Mouse (Mus musculus) frontal cortex, postnatal 25 days (tissue): ENCODE measurements around the gene Grtp1.

ENCODE experiments used
- DNase-seq, 2 experiments: peaks; one replicate each; pipeline ENCODE4 v3.0.0; 2022; ENCODE audit warnings: low spot score in 2 of 2

Grtp1 gene

DNA sequence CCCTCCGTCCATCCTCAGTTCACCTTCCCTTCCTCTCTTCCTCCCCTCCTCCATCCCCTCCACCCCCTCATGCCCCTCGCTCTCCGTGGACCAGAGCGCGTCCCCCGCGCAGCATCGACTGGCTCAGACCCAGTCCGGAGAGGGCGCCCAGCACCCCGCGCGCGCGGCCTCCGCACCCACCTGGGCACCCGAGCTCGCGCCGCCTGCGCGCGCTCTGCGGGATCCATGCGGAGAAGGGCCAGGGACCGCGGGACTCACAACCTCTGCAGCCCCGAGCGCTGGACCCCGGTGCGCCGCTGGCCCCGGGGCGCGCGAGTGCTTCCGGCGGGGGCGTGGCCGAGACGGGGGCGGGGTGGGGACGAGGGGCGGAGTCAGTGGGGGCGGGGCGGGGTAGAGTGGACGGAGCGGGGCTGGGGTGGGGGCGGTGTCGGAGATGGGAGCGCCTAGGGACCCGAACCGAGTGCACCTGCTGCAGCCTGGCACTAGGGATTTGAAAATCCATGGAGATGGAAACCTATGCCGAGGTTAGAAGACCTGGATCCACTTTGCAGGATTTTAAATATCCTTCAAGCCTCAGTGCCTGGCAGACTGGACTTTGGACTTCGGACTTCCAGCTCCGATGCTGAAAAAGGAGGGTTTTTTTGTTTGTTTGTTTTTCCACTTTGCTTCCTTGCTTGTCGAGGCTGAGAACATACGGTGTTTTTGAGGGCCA, at the start of gene Grtp1:
Gene Grtp1 (minus strand): TSS at position 320 of the 712 bp plus-strand sequence.
- DNase-seq = no peak

DNA sequence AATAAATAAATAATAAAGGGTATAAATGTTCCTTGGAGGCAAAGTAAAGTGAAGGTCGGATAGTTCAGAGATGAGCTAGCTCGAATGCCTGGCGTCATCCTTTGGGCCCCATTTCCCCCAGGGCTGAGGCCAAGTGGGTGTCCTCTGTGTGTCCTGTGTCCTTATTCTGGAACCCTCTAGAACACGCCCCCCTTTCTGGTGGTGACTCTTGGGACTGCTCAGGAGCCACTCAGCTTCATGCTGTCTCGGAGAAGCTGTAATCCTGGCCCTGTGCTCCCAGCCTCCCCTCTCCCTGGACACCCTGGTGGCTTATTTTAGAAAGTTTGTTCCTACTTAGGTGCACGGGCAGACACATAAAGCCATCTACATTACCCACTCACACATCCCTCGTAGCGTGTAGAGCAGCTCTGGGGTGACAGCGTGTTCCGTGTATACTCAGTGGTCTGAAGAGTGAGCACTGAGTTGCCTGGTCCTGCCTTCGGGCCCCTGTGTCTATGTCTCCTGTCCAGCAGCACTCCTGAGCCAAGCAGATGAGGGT, 44.0 kb upstream of the Grtp1 start:
- DNase-seq = no peak

DNA sequence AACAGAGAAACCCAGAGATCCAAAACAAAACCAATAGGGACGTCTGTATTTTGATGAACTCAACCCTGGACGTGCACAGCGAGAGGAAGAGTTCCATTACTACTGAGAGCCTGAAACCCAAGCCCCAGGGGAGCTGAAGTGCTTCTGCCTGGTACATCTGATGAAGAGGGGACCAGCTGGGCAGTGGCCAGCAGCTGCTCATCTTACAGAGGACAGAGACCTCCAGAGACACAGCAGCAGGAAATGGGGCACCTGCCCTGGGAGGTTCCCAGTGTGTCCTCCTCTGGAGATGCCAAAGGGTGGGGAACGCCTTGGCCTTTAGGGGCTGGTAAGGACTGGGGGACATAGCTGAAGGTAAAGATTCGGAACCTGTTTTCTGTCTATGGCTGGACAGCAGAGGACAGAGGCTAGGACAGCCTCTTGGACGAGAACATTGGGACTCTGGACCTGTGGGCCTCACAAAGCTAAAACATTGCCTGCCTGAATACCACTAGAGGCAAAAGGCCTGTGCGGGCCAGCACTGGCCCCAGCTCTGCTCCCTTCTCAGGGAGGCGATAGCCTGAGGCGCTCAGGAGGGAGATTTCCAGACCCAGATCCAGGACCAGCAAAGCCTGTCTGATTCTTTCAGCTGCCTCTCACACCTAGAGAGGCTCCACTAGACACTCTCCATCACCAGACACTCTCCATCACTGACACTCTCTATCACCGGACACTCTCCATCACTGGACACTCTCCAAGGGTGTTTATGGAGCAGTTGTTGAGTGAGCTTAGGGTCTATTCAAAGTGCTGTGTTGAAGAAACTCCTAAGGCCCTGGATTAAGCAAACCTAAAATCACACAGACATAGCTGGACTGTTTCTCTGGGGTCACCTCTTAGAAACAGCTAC, 42.8 kb upstream of the Grtp1 start:
- DNase-seq = no peak

DNA sequence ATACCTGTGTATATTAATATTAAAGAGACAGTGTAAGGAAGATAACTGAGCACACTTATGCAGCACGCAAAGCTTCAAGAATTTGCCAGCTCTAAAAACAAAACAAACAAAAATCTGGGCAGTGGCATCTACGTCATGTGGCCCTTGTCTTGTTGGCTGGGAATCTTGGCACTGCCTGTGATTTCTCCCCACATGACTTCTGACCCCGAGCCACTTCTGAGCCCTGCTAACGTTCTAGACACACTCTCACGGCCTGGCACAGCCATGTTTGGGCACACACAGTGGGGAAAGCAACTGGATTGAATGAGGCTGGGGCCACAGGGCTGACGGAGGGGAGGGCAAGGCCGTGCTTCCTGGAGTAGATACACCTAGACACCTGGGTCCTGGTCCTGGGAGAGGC, 40.3 kb upstream of the Grtp1 start:
- DNase-seq = no peak

DNA sequence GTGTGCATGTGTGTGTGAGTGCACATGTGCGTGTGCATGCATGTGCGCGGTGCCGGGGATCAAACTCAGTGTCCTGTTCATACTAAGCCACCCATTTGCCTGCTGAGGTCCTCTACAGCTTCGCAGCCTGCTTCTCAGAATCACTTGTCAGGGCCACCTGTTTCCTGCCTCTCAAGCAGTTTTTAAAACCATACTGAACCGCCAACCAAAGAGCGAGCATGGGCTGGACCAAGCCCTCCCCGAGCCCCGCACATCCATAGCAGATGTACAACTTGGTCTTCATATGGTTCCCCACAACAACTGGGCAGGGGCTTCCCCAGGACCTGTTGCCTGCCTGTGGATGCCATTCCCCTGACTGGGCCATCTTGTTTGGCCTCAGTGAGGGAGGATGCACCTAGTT, 39.6 kb upstream of the Grtp1 start:
- no peak for DNase-seq

DNA sequence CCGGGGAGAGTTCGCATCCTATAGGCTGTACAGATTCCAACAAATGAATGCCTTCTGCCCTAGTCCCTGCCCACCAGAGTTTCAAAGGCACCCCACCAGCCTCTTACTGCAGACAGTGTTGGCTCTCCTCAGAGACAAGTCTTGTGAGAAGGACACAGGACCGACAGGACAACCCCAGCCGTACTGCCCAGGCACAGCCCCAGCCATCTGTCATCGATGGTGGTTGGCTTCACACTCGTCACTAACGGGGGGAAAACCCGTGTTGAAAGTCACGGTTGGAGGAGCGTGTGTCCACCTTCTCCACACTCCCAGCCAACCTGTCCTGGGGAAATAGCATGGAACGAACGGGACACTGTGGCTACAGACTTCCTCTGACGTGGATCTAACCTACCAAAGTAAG, 34.4 kb upstream of the Grtp1 start:
- no peak for DNase-seq

DNA sequence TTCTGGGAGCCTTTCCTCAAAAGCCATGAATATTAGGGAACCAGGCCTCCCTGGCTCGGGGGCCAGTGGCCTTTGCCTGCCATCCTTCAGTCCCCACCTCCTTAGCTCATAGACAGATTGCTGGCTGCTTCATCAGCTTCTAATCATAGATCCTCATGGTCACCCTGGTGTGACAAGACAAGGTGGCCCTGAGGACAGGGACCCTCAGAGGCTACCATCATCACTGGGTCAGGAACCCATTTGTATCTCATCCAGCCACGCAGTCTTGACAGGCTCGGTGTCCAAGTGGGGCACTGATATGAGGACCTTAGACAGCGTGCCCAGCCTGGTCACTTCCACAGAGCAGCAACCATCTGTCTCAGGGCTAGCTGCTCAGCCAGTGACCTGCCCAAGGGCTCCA, 30.1 kb upstream of the Grtp1 start:
- DNase-seq = no peak

DNA sequence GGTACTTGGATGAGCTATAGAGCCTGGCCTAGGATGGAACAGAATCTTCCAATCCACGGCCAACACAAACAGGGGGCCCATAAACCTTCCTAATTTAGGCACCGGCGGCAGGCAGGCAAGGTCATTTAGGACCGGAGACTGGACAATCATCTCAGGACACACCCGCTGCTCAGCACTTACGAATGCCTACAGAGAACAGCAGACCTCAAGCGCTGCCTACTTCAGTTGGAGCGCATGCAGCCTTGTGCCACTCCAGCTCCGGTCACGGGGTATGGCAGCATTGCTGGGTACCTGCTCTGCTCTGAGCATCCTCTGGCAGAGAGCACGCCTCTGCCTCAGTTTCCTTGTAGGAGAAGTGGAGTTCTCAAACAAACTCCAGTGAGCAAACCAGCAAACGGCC, 29.4 kb upstream of the Grtp1 start:
- DNase-seq = no peak

DNA sequence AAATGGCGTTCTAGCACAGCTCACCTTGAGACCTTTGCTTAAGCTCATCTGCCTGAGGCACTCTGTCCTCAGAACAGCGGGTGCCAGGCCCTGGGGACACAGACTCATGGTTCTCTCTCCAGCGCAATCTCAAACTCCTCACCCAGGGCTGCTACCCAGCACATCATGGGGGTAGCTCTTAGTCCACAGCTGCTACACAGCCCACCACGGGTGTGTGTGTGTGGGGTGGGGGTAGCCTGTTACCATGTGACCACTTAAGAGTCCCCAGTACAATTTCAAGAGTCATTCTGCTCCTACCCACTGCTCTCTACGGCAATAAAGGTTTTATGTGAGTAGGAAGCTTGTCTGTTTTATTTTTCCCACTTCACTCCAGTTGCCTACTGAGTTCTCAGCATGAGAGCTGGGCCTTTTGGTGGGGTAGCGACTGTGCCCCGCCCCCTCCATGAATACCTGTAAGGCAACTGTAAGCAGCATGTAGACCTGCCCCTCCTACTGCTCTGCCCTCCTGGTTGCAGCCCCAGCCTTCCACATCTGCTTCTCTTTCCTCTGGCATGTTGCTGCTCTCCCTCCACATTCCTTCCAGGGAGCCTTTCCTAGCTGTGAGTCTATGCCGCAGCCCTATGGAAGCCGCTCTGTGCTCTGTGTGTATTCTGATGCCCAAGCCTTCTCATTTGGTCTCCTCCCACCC, 28.6 kb upstream of the Grtp1 start:
- no peak for DNase-seq

DNA sequence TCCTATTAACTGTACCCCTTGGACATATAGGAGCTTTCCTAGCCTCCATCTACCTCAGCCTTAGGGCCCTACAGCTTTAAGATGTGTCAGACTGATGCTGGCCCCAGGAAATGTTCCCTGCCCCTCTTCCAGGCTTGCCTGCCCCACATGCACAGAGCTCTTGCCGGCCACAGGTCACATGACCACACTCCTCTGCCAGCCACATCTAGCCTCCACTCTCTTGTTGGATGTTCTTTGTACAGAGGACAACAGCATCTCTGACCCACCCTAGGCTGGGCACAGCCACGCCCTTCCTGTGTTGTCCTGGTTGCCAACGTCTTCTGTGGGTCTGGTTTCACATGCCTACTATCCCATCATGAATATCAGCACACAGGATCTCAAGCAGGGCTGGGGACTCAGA, 26.8 kb upstream of the Grtp1 start:
- DNase-seq = no peak

DNA sequence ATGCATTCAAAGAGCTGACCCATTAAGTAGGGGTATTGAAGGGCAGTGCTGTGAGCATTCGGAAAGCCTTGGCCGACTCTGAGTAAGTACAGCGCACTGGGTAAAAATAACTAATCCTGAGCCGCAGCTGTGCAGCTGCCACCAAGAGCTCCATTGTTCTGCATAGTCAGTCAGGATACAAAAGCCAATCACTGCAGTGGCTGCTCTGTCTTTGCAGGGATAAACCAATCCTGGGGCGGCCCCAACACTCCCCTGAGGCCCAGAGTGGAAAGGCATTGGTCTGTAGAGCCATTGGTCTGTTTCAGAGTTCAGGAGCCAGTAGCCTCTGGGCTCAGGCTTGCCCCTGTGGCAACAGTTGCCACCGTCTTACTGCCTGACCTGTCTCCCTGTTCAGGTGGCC, 25.9 kb upstream of the Grtp1 start:
- DNase-seq = no peak

DNA sequence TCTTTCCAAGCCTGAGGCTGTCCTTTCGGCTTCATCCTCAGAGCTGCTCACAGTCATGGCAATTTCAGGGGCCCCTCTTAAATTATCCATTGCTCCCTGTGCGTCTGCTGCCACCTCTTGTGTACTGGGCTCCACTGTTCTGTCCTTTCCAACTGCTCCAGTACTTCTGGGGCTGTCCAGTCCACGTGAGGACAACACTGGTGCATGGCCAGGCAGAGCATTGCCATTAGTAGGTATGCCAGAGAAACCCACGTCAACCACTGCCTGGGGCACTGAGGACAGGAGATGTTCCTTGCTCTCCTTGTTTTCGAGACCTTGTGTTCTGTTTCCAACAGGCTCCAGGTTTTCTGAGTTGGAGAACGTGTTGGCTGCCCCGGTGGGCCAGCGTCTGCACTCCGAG, 24.0 kb upstream of the Grtp1 start:
- DNase-seq = no peak

DNA sequence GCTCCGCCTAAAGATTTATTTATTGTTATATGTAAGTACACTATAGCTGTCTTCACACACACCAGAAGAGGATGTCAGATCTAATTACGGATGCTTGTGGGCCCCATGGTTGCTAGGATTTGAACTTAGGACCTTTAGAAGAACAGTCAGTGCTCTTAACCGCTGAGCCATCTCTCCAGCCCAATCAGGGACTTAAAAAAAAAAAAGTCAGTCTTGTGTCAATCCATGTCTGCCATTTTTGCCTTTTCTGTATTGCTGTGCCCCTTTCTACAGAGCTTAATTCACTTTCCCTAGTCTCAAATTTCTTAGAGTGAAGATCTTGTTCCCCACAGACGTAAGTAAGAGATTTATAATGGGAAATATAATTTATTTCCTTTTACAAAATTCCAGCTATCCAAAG, 18.0 kb upstream of the Grtp1 start:
- DNase-seq = no peak

DNA sequence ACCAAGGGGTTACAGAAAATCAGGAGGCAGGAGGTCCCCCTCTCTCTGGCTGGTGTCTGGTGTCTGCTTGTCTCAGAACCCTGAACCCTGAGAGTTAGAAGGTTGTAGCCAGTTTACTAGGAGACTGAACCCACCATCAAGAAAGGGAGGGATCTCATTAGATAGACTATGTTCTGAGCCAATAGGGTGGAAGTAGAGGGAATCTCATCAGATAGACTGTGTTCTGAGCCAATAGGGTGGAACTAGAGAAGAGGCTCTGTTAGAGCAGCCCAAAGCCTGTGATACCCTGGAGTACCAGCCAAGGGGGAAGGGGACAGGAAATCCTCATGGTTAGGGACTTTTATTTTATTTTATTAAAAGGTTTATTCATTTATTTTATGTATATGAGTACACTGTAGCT, 17.6 kb upstream of the Grtp1 start:
- DNase-seq = no peak

DNA sequence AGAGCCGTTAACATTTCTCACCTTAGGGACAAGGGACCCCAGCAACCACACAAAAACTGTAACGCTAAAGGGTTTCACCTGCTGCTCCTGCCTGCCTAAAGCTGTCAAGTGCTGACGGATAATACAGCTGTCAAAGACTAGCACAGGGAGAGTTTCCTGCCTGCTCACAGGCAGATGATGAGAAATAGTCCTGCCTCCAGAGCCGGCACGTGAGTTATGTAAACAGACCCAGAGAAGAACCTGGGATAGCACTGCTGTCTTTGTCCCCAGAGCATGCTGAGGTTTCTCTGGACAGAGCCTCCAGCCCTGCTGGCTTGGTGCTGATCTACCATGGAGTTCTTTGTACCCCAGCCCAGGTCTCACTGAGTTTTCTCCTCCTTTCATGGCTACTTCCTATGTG, 16.7 kb upstream of the Grtp1 start:
- DNase-seq = no peak

DNA sequence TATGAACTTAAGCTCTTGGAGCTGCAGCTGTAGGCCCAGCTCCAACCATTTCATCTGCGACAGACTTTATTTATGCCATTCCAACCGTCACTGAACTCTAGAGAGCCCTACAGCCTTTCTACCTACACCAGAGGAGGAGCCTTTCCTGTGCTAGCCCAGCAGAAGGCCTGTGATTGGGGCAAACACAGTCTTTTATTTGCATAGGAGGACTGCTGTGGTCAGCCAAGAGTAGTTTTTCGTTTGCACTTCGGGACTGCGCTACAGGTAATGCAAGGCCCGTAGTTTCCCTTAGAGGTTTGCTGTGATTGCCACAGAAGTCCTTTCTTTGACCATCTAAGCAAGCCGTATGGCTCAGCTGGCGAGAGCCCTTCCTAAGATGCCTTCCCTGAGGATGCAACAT, 16.0 kb upstream of the Grtp1 start:
- no peak for DNase-seq

DNA sequence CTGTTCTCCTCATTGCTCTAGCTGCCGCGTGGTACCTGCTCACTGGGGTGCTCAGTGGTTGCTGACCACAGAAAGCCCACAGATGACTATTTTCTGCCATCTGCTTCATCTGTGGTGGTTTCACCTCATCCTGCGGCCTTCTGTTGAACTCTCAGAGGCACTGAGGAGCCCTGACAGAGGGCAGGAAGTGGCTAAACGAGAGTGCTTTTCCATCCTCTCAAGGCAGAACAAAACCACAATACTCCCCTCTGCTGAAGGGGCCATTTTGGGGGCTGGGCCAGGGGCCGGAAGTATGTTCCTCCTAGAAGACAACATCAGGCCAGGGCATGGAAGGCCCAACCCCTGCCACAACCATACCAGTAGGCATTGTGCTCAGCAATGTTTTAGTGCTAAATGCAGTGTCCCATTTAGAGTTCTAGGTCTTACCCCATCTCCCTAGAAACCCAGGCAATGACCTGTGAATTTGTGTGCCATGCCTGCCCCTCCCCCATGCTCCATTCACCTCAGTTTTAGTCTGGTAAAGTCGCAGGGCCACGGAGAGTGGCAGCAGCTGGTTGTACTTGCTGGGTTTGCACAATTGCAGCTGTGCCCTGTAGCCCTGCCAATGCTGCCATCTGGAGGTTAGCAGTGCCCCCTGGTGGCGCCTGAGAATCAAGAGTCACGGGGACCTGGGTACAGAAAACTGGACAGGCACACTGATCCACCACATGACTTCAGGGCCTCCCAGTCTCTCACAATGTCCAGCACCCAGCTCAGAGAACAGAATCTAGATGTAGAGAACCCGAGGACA, 13.3 kb upstream of the Grtp1 start:
- peak; percentile 82 to 83 for DNase-seq

DNA sequence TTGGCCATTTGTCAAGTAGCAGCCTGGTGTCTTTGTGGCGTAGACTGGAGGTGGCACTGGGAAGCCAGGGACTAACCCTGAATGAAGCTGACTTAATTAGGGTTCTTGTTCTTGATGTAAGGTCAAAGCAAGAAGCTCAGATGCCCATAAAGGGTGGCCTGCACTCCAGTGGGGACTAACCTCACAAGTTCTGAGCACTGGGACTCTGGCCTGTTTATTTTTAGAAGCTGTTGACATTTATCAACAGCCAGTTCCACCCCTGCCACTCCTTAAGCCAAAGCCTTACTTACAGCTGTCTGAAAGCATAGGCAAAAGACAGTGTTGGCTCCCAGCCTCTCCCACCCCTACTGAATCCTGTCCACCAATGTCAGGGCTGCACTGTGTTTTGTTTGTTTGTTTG, 9.3 kb upstream of the Grtp1 start:
- DNase-seq = no peak

DNA sequence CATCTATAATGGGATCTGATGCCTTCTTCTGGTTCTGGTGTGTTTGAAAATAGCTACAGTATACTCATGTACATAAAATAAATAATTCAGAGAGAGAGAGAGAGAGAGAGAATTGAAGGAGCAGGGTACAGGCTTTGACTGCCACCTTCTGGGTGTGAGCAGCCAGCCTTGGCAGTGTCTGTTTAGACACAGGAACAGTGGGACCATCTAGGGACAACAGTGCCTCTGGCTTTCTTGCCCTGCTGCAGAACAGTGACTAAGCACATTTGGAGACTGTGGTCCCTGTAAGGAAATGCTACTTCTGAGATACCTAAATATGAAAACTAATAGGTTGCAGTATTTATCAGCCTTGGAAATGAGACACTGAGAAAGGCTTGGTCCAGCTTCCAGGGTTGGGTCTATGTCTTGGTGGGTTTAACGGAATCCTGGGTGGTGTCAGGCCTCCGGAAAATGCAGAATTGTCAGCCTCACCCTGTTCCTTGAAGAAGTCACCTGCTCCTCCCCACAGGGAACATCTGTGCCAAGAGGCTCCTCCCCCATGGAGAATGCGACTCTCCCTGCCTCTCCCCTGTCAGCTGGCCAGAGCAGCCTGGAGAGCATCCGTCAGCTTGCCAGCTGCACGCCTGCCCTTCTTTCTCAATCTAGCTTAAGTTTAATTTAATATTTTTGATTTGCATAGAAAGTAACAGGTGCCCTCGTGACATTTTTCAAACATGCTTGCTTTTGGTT, 8.4 kb upstream of the Grtp1 start:
- DNase-seq = no peak

DNA sequence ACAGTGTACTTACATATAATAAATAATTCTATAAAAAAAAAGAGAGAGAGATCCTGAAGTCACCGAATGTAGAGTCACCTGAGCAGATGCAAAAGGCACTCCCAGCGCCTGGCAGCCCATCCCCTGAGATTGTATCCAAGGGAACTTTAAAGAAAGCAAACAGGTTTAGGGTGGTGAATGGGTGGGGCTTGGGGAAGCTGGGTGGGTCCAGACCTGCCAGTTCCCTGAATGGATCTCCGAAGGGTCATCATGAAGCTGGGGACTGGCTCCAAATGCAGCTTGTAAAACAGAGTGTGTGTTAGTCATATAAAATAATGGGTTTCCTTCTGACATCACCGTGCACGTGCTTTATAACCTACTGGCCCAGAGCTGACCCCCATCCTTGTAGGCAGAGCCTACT, 5.9 kb upstream of the Grtp1 start:
- no peak for DNase-seq

DNA sequence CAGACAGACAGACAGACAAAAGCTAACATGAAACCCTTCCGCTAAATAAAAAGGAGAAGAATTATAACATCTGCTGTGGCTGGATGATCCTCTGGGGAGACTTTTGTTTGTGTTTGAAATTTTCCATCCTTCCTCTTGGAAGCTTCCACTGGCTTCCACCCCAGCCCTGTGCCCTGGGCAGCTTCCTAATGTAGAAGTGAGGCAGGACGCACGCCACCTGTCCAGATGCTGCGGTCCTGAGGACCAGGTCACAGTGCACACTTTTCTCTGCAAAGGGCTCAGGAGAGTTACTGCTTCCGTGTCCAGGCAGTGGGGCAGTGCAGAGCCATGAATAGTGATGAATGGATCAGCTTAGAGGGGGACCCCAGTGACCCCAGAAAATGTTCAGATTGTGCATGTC, 4.9 kb upstream of the Grtp1 start:
- DNase-seq = no peak
